8 mouse cellular contexts compared by ENCODE assay signal in the genomic region with DNA sequence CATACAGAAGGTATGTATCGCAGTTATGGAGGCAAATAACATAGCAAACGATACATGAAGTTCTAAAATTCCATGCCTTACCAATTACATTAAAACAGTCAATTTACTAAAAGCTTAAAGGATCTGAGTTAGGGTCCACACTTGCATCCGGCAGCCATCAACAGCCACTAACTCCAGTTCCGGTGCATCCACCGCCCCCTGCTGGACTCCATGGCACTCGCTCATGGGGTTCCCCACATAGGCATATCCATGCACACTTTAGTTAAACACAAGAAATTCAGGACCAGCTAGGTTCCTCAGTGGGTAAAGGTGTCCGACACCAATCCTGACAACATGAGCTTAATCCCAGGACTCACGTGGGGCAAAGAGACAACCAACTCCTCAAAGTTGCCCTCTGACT. TPM values are rescaled to one million over a fixed set of nuclear protein-coding genes. Genes with fewer than 3 reads are reported as not detected.
DNase-seq lines count a peak whose midpoint lies in the region; ATAC-seq and TF ChIP-seq lines count a peak whose summit lies in the region.

No protein-coding gene starts in this region.

- no peak overlapping the region for H3K4me3 ChIP-seq in heart, adult 2 months
- no peak overlapping the region for H3K4me3 ChIP-seq in heart, embryonic 12.5 days
- H3K4me3 ChIP-seq in testis, adult 2 months (ENCODE audit: control insufficient read depth, low read depth, low read length), result no peak overlapping the region
- H3K4me3 ChIP-seq in thymus, adult 2 months (ENCODE audit: control insufficient read depth, insufficient read depth, low read length), result no peak overlapping the region

- no peak overlapping the region for H3K9ac ChIP-seq in heart, adult 2 months (ENCODE audit: low read depth, low read length)
- H3K9ac ChIP-seq in heart, embryonic 12.5 days, result no peak overlapping the region

- TF ChIP-seq EP300 in heart, adult 2 months (IDR thresholded peaks at IDR 0.05; ENCODE audit: insufficient read depth, low read depth, low read length), result no peak

- H3K4me1 ChIP-seq in heart, adult 2 months (ENCODE audit: control insufficient read depth, insufficient read depth, low read length), result no peaks in the 10 kb centered on the region
- peaks cover 4% of the 10 kb centered on the region; the same call in 1 of the 2 replicates for H3K4me1 ChIP-seq in heart, embryonic 12.5 days (replicated peaks)
- H3K4me1 ChIP-seq in testis, adult 2 months (ENCODE audit: control insufficient read depth, insufficient read depth, low read length), result no peaks in the 10 kb centered on the region
- no peaks in the 10 kb centered on the region for H3K4me1 ChIP-seq in thymus, adult 2 months (replicated peaks; ENCODE audit: control insufficient read depth, insufficient read depth, low read length)

- TF ChIP-seq CTCF in heart, adult 2 months (IDR thresholded peaks at IDR 0.05), result peak; percentile 86
- peak; percentile 43; the same call in 1 of the 2 replicates for TF ChIP-seq CTCF in testis, adult 2 months (IDR thresholded peaks at IDR 0.05; ENCODE audit: control insufficient read depth, insufficient read depth, insufficient replicate concordance, low read depth, low read length)
- TF ChIP-seq CTCF in thymus, adult 2 months (IDR thresholded peaks at IDR 0.05; ENCODE audit: borderline replicate concordance, control insufficient read depth, extremely low read depth, insufficient read depth, low read length, poor library complexity), result peak; percentile 80; the same call in 1 of the 2 replicates

- H3K36me3 ChIP-seq in heart, adult 2 months (ENCODE audit: control insufficient read depth, insufficient read depth, low read length), result no peaks in the 10 kb centered on the region
- H3K36me3 ChIP-seq in heart, embryonic 12.5 days, result peaks cover 22% of the 10 kb centered on the region
- no peaks in the 10 kb centered on the region for H3K36me3 ChIP-seq in testis, adult 2 months (ENCODE audit: control insufficient read depth, insufficient read depth, low read length)
- H3K36me3 ChIP-seq in thymus, adult 2 months (ENCODE audit: control insufficient read depth, insufficient read depth, low read length), result peaks cover 5% of the 10 kb centered on the region; the same call in 1 of the 2 replicates

- H3K27ac ChIP-seq in heart, adult 2 months, result no peak overlapping the region
- no peak overlapping the region for H3K27ac ChIP-seq in heart, embryonic 12.5 days (ENCODE audit: poor library complexity, severe bottlenecking)
- no peak overlapping the region for H3K27ac ChIP-seq in testis, adult 2 months (ENCODE audit: control insufficient read depth, insufficient read depth, low read depth, low read length)
- no peak overlapping the region for H3K27ac ChIP-seq in thymus, adult 2 months (ENCODE audit: control insufficient read depth, insufficient read depth, low read length)

- peak; percentile 49 to 69 for DNase-seq in heart, adult 2 months
- DNase-seq in testis, postnatal 14 days (ENCODE audit: low spot score), result no peak
- DNase-seq in heart, postnatal 4 days, result peak; percentile 76
- DNase-seq in lung, postnatal 25 days (ENCODE audit: low spot score), result peak; percentile 69
- DNase-seq in thymus, adult 2 months, result peak; percentile 69

- no peak overlapping the region for H3K4me2 ChIP-seq in heart, embryonic 12.5 days

- H3K27me3 ChIP-seq in heart, adult 2 months (ENCODE audit: control insufficient read depth, insufficient read depth, low read length), result no peaks in the 10 kb centered on the region
- H3K27me3 ChIP-seq in heart, embryonic 12.5 days (replicated peaks), result no peaks in the 10 kb centered on the region
- no peaks in the 10 kb centered on the region for H3K27me3 ChIP-seq in testis, adult 2 months (ENCODE audit: control insufficient read depth, insufficient read depth, low read length)
- H3K27me3 ChIP-seq in thymus, adult 2 months (ENCODE audit: control insufficient read depth, insufficient read depth, low read length), result no peaks in the 10 kb centered on the region

- no peak for TF ChIP-seq POLR2A in heart, adult 2 months (IDR thresholded peaks at IDR 0.05; ENCODE audit: insufficient read depth, low read depth, low read length)
- TF ChIP-seq POLR2A in testis, adult 2 months (IDR thresholded peaks at IDR 0.05; ENCODE audit: control insufficient read depth, low read depth, low read length), result no peak
- no peak for TF ChIP-seq POLR2A in thymus, adult 2 months (IDR thresholded peaks at IDR 0.05; ENCODE audit: control insufficient read depth, extremely low read depth, insufficient read depth, low read length, poor library complexity)

- intact Hi-C loops in heart, adult 2 months (cut with DNase I), result loop anchor here (10.0 kb wide), 1 partner anchor 676 kb away; no protein-coding TSS in a partner anchor

- WGBS in heart, adult 2 months, result 67% methylated on average over 8 of the region's 8 CpGs
- 56% methylated on average over 8 of the region's 8 CpGs for whole genome bisulfite sequencing in heart, embryonic 12.5 days
- 83% methylated on average over 8 of the region's 8 CpGs for WGBS in thymus, adult 2 months

- ATAC-seq in heart, embryonic 12.5 days (ENCODE audit: insufficient number of reproducible peaks, low FRiP score), result no peak
- ATAC-seq in common myeloid progenitor, adult 5-6 weeks (replicated peaks; ENCODE audit: low read depth, poor library complexity, severe bottlenecking), result 0 out of 2 replicates have a peak, but pooled peaks have one; percentile 26

- H3K79me2 ChIP-seq in heart, adult 2 months (replicated peaks; ENCODE audit: control insufficient read depth, insufficient read depth, low read length), result no peaks in the 10 kb centered on the region

- no peaks in the 10 kb centered on the region for H3K9me3 ChIP-seq in heart, embryonic 12.5 days (replicated peaks)

RNA-seq across cellular contexts. Expression of gene Baz2b, which starts 9.0 kb away (rescaled TPM):
- 10 to 100 TPM; 39.5 TPM for total RNA-seq in heart, adult 2 months (2021)
- polyA plus RNA-seq in heart, adult 2 months (2012; rRNA removed), result 12.8 and 16.9 TPM in 2 replicates
- 54.8 and 55.9 TPM in 2 replicates for polyA plus RNA-seq in heart, embryonic 12.5 days (2016; fragmentation: Nextera tagmentation; extraction: Ambion mirVana)
- polyA plus RNA-seq in testis, adult 2 months (2012; rRNA removed), result 16.1 and 20.0 TPM in 2 replicates
- 124 and 143 TPM in 2 replicates for total RNA-seq in common myeloid progenitor, adult 5-6 weeks (2017)
- 10 to 100 TPM; 65.5 to 68.2 TPM for total RNA-seq in heart, postnatal 4 days (2021)
- polyA plus RNA-seq in thymus, adult 2 months (2012; rRNA removed), result 25.9 and 28.0 TPM in 2 replicates

RNA-seq across cellular contexts. Expression of gene March7, which starts 9.0 kb away (rescaled TPM):
- total RNA-seq in heart, adult 2 months (2021), result 10 to 100 TPM; 20.9 to 24.8 TPM
- 9.6 and 17.8 TPM in 2 replicates for polyA plus RNA-seq in heart, adult 2 months (2012; rRNA removed)
- polyA plus RNA-seq in heart, embryonic 12.5 days (2016; fragmentation: Nextera tagmentation; extraction: Ambion mirVana), result 71.1 and 76.6 TPM in 2 replicates
- polyA plus RNA-seq in testis, adult 2 months (2012; rRNA removed), result 17.8 and 22.3 TPM in 2 replicates
- 92.8 and 139 TPM in 2 replicates for total RNA-seq in common myeloid progenitor, adult 5-6 weeks (2017)
- total RNA-seq in heart, postnatal 4 days (2021), result 10 to 100 TPM; 54.4 to 57.8 TPM
- polyA plus RNA-seq in thymus, adult 2 months (2012; rRNA removed), result 23.3 and 24.3 TPM in 2 replicates
